Mouse (Mus musculus): ENCODE measurements around the gene Tbx3. TPM values are rescaled to one million over a fixed set of nuclear protein-coding genes. Genes with fewer than 3 reads are reported as not detected.

Tbx3 gene
- polyA plus RNA-seq, 1 experiment, result 29.8 TPM

DNA sequence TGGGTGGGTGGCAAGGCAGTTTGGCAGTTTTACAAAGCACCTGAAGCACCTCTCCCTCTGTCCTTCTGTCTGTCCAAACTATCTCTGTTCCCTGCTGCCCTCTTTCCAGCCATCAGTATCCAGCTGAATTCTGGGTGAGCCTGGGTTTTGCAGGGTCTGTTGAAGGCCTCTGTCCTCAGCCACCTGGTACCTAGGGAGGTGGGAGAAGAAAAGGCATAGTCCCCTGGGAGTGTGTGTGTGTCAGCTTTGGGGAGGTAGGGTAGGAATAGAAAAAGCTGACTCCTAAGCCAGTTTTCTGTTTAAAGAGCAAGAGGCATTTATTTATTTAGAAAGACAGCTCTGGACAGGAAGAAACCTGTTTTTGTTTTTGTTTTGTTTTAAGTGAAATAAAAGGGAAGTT, 8.6 kb downstream of the Tbx3 start:
- no peak overlapping the region for H3K9ac ChIP-seq (ENCODE audit: low read depth, poor library complexity, severe bottlenecking)
- peaks cover 58% of the 10 kb centered on the region for H3K36me3 ChIP-seq (ENCODE audit: control insufficient read depth, insufficient read depth, low read length, poor library complexity, severe bottlenecking)
- H3K9me3 ChIP-seq (replicated peaks; ENCODE audit: control insufficient read depth, insufficient read depth, low read length, poor library complexity, severe bottlenecking), result no peaks in the 10 kb centered on the region
- no peak overlapping the region for H3K4me3 ChIP-seq (ENCODE audit: low read depth, low read length)
- H3K27me3 ChIP-seq (ENCODE audit: control insufficient read depth, insufficient read depth, low read length, poor library complexity, severe bottlenecking), result no peaks in the 10 kb centered on the region
- TF ChIP-seq EP300 (IDR thresholded peaks at IDR 0.05; ENCODE audit: insufficient read depth, low read depth, low read length) (no peak), CTCF (IDR thresholded peaks at IDR 0.05; ENCODE audit: low read depth, low read length) (no peak), POLR2A (IDR thresholded peaks at IDR 0.05; ENCODE audit: insufficient read depth, low read length) (no peak)
- peaks cover 4% of the 10 kb centered on the region for H3K4me1 ChIP-seq (ENCODE audit: control insufficient read depth, insufficient read depth, low read length)
- H3K27ac ChIP-seq (ENCODE audit: insufficient read depth, low read length), result peak overlapping the region; percentile 23

GRCm38 (mm10) chr5:119679614-119680328, 9.3 kb downstream of the Tbx3 start:
- H3K36me3 ChIP-seq (ENCODE audit: control insufficient read depth, insufficient read depth, low read length, poor library complexity, severe bottlenecking), result peaks cover 51% of the 10 kb centered on the region
- H3K4me3 ChIP-seq (ENCODE audit: low read depth, low read length), result peak overlapping the region; percentile 50
- H3K27me3 ChIP-seq (ENCODE audit: control insufficient read depth, insufficient read depth, low read length, poor library complexity, severe bottlenecking), result no peaks in the 10 kb centered on the region
- H3K27ac ChIP-seq (ENCODE audit: insufficient read depth, low read length), result peak overlapping the region; percentile 52
- no peaks in the 10 kb centered on the region for H3K9me3 ChIP-seq (replicated peaks; ENCODE audit: control insufficient read depth, insufficient read depth, low read length, poor library complexity, severe bottlenecking)
- TF ChIP-seq POLR2A (IDR thresholded peaks at IDR 0.05; ENCODE audit: insufficient read depth, low read length) (no peak), EP300 (IDR thresholded peaks at IDR 0.05; ENCODE audit: insufficient read depth, low read depth, low read length) (0 out of 2 replicates have a peak, but pooled peaks have one; percentile 53)
- peaks cover 4% of the 10 kb centered on the region for H3K4me1 ChIP-seq (ENCODE audit: control insufficient read depth, insufficient read depth, low read length)
- peak overlapping the region; percentile 65 for H3K9ac ChIP-seq (ENCODE audit: low read depth, poor library complexity, severe bottlenecking)

- no peaks in the 10 kb centered on the region for H3K27me3 ChIP-seq (ENCODE audit: control insufficient read depth, insufficient read depth, low read length, poor library complexity, severe bottlenecking)
- TF ChIP-seq POLR2A (IDR thresholded peaks at IDR 0.05; ENCODE audit: insufficient read depth, low read length), result no peak
- TF ChIP-seq EP300 (IDR thresholded peaks at IDR 0.05; ENCODE audit: insufficient read depth, low read depth, low read length), result 0 out of 2 replicates have a peak, but pooled peaks have one; percentile 20
- TF ChIP-seq CTCF (IDR thresholded peaks at IDR 0.05; ENCODE audit: low read depth, low read length), result no peak
- H3K36me3 ChIP-seq (ENCODE audit: control insufficient read depth, insufficient read depth, low read length, poor library complexity, severe bottlenecking), result peaks cover 44% of the 10 kb centered on the region
- H3K4me1 ChIP-seq (ENCODE audit: control insufficient read depth, insufficient read depth, low read length), result peaks cover 4% of the 10 kb centered on the region
- H3K9ac ChIP-seq (ENCODE audit: low read depth, poor library complexity, severe bottlenecking), result peak overlapping the region; percentile 65
- peak overlapping the region; percentile 50 for H3K4me3 ChIP-seq (ENCODE audit: low read depth, low read length)
- H3K9me3 ChIP-seq (replicated peaks; ENCODE audit: control insufficient read depth, insufficient read depth, low read length, poor library complexity, severe bottlenecking), result no peaks in the 10 kb centered on the region
- H3K27ac ChIP-seq (ENCODE audit: insufficient read depth, low read length), result peak overlapping the region; percentile 52
These were observed 10.0 kb downstream of the Tbx3 start for GRCm38 (mm10) chr5:119680329-119681010.

DNA sequence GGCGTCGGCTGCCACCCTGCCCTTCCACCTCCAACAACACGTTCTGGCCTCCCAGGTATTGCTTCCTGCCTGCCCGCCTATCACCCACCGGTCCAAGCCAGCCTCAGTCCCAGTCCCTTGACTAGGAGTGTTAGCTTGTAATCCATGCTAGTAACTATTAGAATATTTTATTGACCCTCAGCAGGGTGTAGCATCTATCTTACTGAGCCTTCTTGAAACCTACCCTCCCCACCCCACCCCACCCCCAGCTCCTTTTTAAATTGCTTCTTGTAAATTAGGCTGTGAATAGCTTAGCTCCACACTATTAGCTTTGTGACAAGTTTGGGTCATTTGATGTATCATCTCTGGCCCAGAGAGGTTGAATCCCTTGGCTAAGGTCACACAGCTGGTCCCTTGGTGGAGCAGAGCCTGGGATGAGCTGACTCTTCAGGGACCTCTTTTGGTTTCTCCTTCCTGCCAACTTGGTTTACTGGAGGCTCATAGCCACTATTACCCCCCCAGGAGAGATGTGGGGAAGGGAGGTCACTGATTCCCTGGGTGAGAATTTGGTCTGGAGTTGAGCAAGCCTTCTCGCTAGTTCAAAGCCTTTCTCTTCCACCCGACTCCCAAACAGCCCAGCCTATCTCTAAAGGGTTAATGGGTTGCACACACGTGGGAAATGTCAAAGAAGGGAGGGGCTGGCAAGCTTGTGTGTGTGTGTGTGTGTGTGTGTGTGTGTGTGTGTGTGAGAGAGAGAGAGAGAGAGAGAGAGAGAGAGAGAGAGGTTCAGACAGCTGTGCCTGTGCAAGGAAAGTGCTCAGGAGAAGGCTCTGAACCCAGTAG, 10.8 kb downstream of the Tbx3 start:
- Histone ChIP-seq H3K4me1 (ENCODE audit: control insufficient read depth, insufficient read depth, low read length) (peaks cover 4% of the 10 kb centered on the region), H3K27ac (ENCODE audit: insufficient read depth, low read length) (peak overlapping the region; percentile 66), H3K9ac (ENCODE audit: low read depth, poor library complexity, severe bottlenecking) (peak overlapping the region; percentile 65), H3K27me3 (ENCODE audit: control insufficient read depth, insufficient read depth, low read length, poor library complexity, severe bottlenecking) (no peaks in the 10 kb centered on the region), H3K4me3 (ENCODE audit: low read depth, low read length) (peak overlapping the region; percentile 50), H3K36me3 (ENCODE audit: control insufficient read depth, insufficient read depth, low read length, poor library complexity, severe bottlenecking) (peaks cover 36% of the 10 kb centered on the region), H3K9me3 (replicated peaks; ENCODE audit: control insufficient read depth, insufficient read depth, low read length, poor library complexity, severe bottlenecking) (no peaks in the 10 kb centered on the region)
- TF ChIP-seq POLR2A (IDR thresholded peaks at IDR 0.05; ENCODE audit: insufficient read depth, low read length) (no peak), CTCF (IDR thresholded peaks at IDR 0.05; ENCODE audit: low read depth, low read length) (no peak)

DNA sequence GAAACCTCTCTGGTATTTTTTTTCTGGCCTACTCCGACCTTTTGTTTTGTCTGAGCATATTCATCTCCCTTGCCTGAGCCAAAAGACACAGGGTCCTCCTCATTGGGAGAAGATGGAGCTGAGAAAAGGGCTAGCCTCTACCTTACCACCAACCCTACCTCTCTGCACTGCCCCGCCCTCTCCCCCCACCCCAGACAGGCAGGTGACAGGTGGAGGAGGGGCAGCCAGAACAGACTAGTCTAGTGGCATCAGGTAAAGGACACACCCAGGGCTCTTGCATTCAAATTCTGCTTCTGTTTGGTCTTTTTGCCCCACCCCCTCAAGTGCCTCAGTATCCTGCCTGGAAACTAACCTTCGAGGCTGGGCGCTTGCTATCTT, 11.4 kb downstream of the Tbx3 start:
- H3K9ac ChIP-seq (ENCODE audit: low read depth, poor library complexity, severe bottlenecking), result peak overlapping the region; percentile 65; the same call in 1 of the 2 replicates

More for the DNA sequence above, 11.4 kb downstream of the Tbx3 start:
- H3K27ac ChIP-seq (ENCODE audit: insufficient read depth, low read length), result peak overlapping the region; percentile 66
- H3K4me3 ChIP-seq (ENCODE audit: low read depth, low read length), result peak overlapping the region; percentile 35; the same call in 1 of the 2 replicates
- H3K36me3 ChIP-seq (ENCODE audit: control insufficient read depth, insufficient read depth, low read length, poor library complexity, severe bottlenecking), result peaks cover 32% of the 10 kb centered on the region
- H3K27me3 ChIP-seq (ENCODE audit: control insufficient read depth, insufficient read depth, low read length, poor library complexity, severe bottlenecking), result no peaks in the 10 kb centered on the region
- H3K4me1 ChIP-seq (ENCODE audit: control insufficient read depth, insufficient read depth, low read length), result peaks cover 4% of the 10 kb centered on the region
- no peaks in the 10 kb centered on the region for H3K9me3 ChIP-seq (replicated peaks; ENCODE audit: control insufficient read depth, insufficient read depth, low read length, poor library complexity, severe bottlenecking)
- TF ChIP-seq CTCF (IDR thresholded peaks at IDR 0.05; ENCODE audit: low read depth, low read length) (no peak), EP300 (IDR thresholded peaks at IDR 0.05; ENCODE audit: insufficient read depth, low read depth, low read length) (peak; percentile 98), POLR2A (IDR thresholded peaks at IDR 0.05; ENCODE audit: insufficient read depth, low read length) (no peak)

Measured in ES-Bruce4 (cell line).